ENCODE assay signal across 19 mouse cellular contexts in genomic region chr1:154805038-154805437, GRCm38 (mm10).
"Had no signal": no experiment of that assay in that cellular context is flagged by ENCODE, and none has a peak within 500 bp of the region (broad histone marks: within the 10 kb centered on the region; RNA-seq: fewer than 3 reads in every experiment).

No protein-coding gene starts in this region.

- DNase-seq: kidney, postnatal 10 days; kidney, postnatal 36 days; liver; lung, adult 18-20 months; lung, postnatal 10 days; lung, postnatal 36 days; thymus, adult 18-20 months; thymus, postnatal 36 days had no signal

- H3K9me3 ChIP-seq: limb, embryonic 10.5 days; limb, embryonic 13.5 days; liver, embryonic 12.5 days; liver, embryonic 15.5 days; lung, embryonic 15.5 days; midbrain, embryonic 10.5 days; midbrain, embryonic 13.5 days; neural tube, embryonic 13.5 days had no signal

- H3K27me3 ChIP-seq: limb, embryonic 13.5 days; liver, embryonic 12.5 days; liver, embryonic 15.5 days; lung, embryonic 15.5 days; megakaryocyte, embryonic 14.5 days; midbrain, embryonic 13.5 days; neural tube, embryonic 13.5 days had no signal

- H3K4me2 ChIP-seq: limb, embryonic 13.5 days; liver, embryonic 12.5 days; liver, embryonic 15.5 days; lung, embryonic 15.5 days; midbrain, embryonic 13.5 days; neural tube, embryonic 13.5 days had no signal

- H3K9ac ChIP-seq: limb, embryonic 13.5 days; liver, embryonic 12.5 days; liver, embryonic 15.5 days; lung, embryonic 15.5 days; midbrain, embryonic 13.5 days; neural tube, embryonic 13.5 days had no signal

- H3K36me3 ChIP-seq: limb, embryonic 10.5 days; limb, embryonic 13.5 days; liver, embryonic 12.5 days; liver, embryonic 15.5 days; lung, embryonic 15.5 days; midbrain, embryonic 10.5 days; midbrain, embryonic 13.5 days; neural tube, embryonic 13.5 days had no signal

- ATAC-seq: liver, embryonic 12.5 days; midbrain, embryonic 13.5 days; midbrain, embryonic 16.5 days had no signal

- H3K27ac ChIP-seq: limb, embryonic 10.5 days; limb, embryonic 13.5 days; liver, embryonic 12.5 days; liver, embryonic 15.5 days; lung, embryonic 15.5 days; midbrain, embryonic 10.5 days; midbrain, embryonic 13.5 days; neural tube, embryonic 13.5 days had no signal

- H3K4me3 ChIP-seq: limb, embryonic 10.5 days; limb, embryonic 13.5 days; liver, embryonic 12.5 days; liver, embryonic 15.5 days; lung, embryonic 15.5 days; megakaryocyte, embryonic 14.5 days; midbrain, embryonic 10.5 days; midbrain, embryonic 13.5 days; myocyte; neural tube, embryonic 13.5 days had no signal

- H3K4me1 ChIP-seq: limb, embryonic 10.5 days; limb, embryonic 13.5 days; liver, embryonic 12.5 days; liver, embryonic 15.5 days; lung, embryonic 15.5 days; megakaryocyte, embryonic 14.5 days had no signal
